Mouse (Mus musculus) lung, postnatal 0 days (tissue): ENCODE results near the gene Cygb.

ENCODE experiments used
- CTCF ChIP-seq: IDR thresholded peaks from 2 replicates; pipeline ENCODE4 v1.5.1; 2016; ENCODE audit warnings: antibody characterized with exemption, mild to moderate bottlenecking
- EP300 ChIP-seq: IDR thresholded peaks from 2 replicates; pipeline ENCODE4 v1.6.1; 2016; ENCODE audit warnings: antibody characterized with exemption, mild to moderate bottlenecking, control low read depth

DNA sequence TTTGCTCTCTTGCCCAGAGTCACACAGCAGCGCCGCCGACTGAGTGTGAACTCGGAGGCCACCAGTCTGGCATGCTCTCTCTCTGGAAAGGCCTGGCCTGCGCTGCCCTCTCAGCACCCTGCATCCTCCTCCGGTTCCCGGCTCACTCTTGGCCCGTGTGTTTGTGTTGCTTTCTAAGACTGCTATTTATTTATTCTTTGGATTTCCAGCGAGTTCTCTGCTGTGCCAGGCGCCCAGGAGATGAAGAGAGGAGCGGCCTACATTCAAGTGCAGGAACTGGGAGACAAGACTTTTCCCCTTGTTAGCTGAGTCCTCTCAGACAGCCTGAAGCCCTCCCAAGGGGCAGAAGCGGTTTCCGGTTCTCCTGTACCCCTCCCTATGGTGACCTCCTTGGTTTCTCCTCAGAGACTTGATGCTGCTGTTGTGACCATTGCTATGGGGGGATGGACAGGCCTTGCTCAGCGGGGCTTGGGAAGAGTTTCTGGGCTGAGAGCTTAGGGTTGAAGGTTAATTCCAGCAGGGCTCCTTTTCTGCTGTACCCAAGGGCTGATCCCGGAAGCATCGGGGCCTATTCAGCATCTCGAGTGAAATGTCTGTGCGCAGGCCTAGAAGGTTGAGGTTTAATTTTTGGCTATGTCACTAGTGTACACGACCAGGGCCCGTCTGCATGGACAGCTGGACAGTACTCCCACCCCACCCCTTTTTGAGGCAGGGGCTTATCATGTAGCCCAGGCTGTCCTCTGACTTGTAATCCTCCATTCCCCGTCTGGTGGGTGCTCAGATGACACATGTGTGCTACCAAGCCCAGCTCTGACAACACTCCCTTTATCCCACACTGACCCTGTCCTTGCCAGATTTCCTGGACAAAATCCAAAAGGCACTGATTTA is 9.6 kb downstream of the Cygb start:
- TF ChIP-seq EP300 (no peak), CTCF (no peak)
